Mouse (Mus musculus) limb, embryonic 14.5 days (tissue): ENCODE measurements around the gene Tnr. TPM values are rescaled to one million over a fixed set of nuclear protein-coding genes. Genes with fewer than 3 reads are reported as not detected.

Experiments
- ATAC-seq: fragments of 200-750 bp; cut with Nextera tagmentation; 2 replicates; pipeline ENCODE4 v1.8.0; 2017; ENCODE audit warnings: low read depth, moderate number of reproducible peaks, moderate TSS enrichment; ENCODE audit not compliant: low FRiP score
- DNase-seq: peaks from one replicate; pipeline ENCODE4 v3.0.0-alpha.2; 2015; ENCODE audit warnings: low spot score
- H3K27ac ChIP-seq: fragments of 300-500 bp; sonication (generic); replicated peaks from 2 replicates; pipeline ENCODE4 v1.5.1; 2014; ENCODE audit warnings: low read depth, mild to moderate bottlenecking, low read length, moderate library complexity, mixed read lengths
- H3K27me3 ChIP-seq: fragments of 300-500 bp; sonication (generic); 2 replicates; pipeline ENCODE4 v1.6.1; 2014; ENCODE audit warnings: low read length, mixed read lengths; ENCODE audit not compliant: control insufficient read depth, insufficient read depth
- H3K36me3 ChIP-seq: fragments of 300-500 bp; sonication (generic); 2 replicates; pipeline ENCODE4 v1.6.1; 2014; ENCODE audit warnings: mild to moderate bottlenecking, low read length, moderate library complexity, mixed read lengths; ENCODE audit not compliant: control insufficient read depth, insufficient read depth
- H3K4me1 ChIP-seq: fragments of 300-500 bp; sonication (generic); 2 replicates; pipeline ENCODE4 v1.6.1; 2014; ENCODE audit warnings: antibody characterized with exemption, low read length, mixed read lengths; ENCODE audit not compliant: control insufficient read depth, insufficient read depth
- H3K4me2 ChIP-seq: fragments of 300-500 bp; sonication (generic); replicated peaks from 2 replicates; pipeline ENCODE4 v1.6.1; 2014; ENCODE audit warnings: low read depth, mild to moderate bottlenecking, low read length, moderate library complexity; ENCODE audit not compliant: severe bottlenecking
- H3K4me3 ChIP-seq: fragments of 300-500 bp; sonication (generic); replicated peaks from 2 replicates; pipeline ENCODE4 v1.5.1; 2014; ENCODE audit warnings: low read length
- H3K9ac ChIP-seq: fragments of 300-500 bp; sonication (generic); 2 replicates; pipeline ENCODE4 v1.6.1; 2014; ENCODE audit warnings: mild to moderate bottlenecking, low read depth, low read length, moderate library complexity; ENCODE audit not compliant: severe bottlenecking
- H3K9me3 ChIP-seq: fragments of 300-500 bp; sonication (generic); 2 replicates; pipeline ENCODE4 v1.6.1; 2016; ENCODE audit warnings: low read length; ENCODE audit not compliant: control insufficient read depth
- POLR2A ChIP-seq: fragments of 200-500 bp; IDR thresholded peaks from 2 replicates; pipeline ENCODE4 v1.8.0; 2012; ENCODE audit warnings: inconsistent platforms, mild to moderate bottlenecking, moderate library complexity, borderline replicate concordance; ENCODE audit not compliant: insufficient read depth, insufficient read length; ENCODE audit errors: extremely low read depth
- WGBS: fragments of 180-500 bp; shearing (Covaris S2); extraction: QIAGEN DNeasy Blood & Tissue Kit; methylation state at CpG from one replicate; pipeline ENCODE4 v1.1.7; 2014; 5-methylcytosine and 5-hydroxymethylcytosine counted together
- polyA plus RNA-seq, 2 experiments: library from polyadenylated mRNA; depleted of rRNA in 1 of 2; stranded (reverse) in 1 of 2; unstranded in 1 of 2; fragments of >200 nt; fragmentation: Nextera tagmentation in 1 of 2; extraction: Ambion mirVana in 1 of 2; gene quantifications; 2 replicates each; pipeline versions ENCODE4 v1.2.1 to v1.2.3; 2012 to 2014

Tnr gene
- polyA plus RNA-seq, 2 experiments, result 0.03 to 0.15 TPM

DNA sequence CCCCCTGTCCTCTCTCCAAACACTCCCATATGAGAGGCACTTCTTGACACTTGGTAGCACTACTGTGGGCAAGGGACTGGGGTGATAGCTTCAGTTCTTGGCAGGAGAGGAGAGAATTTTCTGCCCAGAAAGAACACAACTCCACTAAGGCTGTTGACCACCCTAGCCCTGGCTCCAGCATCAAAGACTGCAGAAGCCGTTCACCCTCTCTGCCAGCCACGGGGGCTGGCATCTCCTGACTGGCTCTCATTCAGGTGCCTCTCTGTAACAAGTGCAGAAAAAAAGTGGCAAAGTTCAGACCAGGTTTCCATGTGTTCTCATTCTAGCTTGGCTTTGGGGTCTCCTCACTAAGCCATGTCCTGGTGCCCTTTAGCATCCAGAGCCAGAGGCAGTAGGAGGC is 157.7 kb downstream of the Tnr start:
- no peak overlapping the region for H3K27ac ChIP-seq
- no peaks in the 10 kb centered on the region for H3K27me3 ChIP-seq
- H3K4me2 ChIP-seq, result no peak overlapping the region
- H3K36me3 ChIP-seq, result no peaks in the 10 kb centered on the region
- ATAC-seq (no peak), DNase-seq (no peak)
- peaks cover 4% of the 10 kb centered on the region for H3K4me1 ChIP-seq
- 89% methylated on average over 2 of the region's 2 CpGs for whole genome bisulfite sequencing
- TF ChIP-seq POLR2A, result no peak
- H3K9me3 ChIP-seq, result no peaks in the 10 kb centered on the region
- no peak overlapping the region for H3K4me3 ChIP-seq
- no peak overlapping the region for H3K9ac ChIP-seq

- Histone ChIP-seq H3K27me3 (no peaks in the 10 kb centered on the region), H3K4me1 (peaks cover 12% of the 10 kb centered on the region), H3K4me2 (no peak overlapping the region), H3K4me3 (no peak overlapping the region), H3K9me3 (no peaks in the 10 kb centered on the region), H3K27ac (no peak overlapping the region), H3K36me3 (no peaks in the 10 kb centered on the region), H3K9ac (no peak overlapping the region)
- peak; percentile 79 for DNase-seq
- ATAC-seq, result peak; percentile 60; the same call in 1 of the 2 replicates
- 14% methylated on average over 9 of the region's 9 CpGs for WGBS
- no peak for TF ChIP-seq POLR2A
Measured at GRCm38 (mm10) chr1:159686476-159687231, 163.1 kb downstream of the Tnr start.

DNA sequence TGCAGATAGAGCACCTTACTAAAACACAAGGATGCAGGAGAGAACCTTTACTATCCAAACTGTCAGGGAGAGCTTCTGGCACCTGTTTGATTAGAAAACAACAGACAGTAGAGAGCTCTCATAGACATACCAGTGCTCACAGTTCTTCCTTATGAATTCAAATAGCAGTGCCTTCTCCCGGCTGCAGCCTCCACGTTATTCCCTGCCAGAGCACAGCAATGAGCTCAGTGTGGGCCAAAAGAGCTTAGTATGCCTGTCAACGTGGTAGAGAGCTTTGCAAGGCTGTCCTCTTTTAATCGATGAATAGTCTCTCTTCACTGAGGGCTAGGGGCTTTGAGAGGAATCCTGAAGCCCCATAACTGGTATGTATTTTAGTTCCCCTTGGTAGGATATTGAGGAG is 173.1 kb downstream of the Tnr start:
- Histone ChIP-seq H3K4me2 (no peak overlapping the region), H3K9ac (no peak overlapping the region), H3K36me3 (no peaks in the 10 kb centered on the region), H3K9me3 (no peaks in the 10 kb centered on the region), H3K4me1 (0 out of 2 replicates have a peak, but pooled peaks cover 3% of the 10 kb centered on the region), H3K27me3 (no peaks in the 10 kb centered on the region), H3K27ac (no peak overlapping the region), H3K4me3 (no peak overlapping the region)
- DNase-seq (no peak), ATAC-seq (no peak)
- no peak for TF ChIP-seq POLR2A
- WGBS, result 53% methylated on average over 4 of the region's 4 CpGs

DNA sequence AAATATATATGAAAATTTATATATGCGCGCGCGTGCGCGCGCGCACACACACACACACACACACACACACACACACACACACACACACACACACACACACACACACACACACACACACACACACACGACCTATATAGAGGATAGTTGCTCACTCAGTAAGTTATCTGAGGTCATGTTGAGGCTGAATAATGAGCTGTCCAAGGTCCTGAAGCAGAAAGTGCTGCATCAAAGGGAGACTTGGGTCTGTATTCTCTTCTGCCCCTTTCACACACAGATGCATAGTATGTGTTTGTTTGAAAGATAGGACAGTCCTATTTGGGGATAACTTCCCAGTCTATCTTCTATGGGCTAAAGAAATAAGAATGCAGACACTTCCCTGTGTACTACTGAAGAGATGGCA is 178.5 kb downstream of the Tnr start:
- Histone ChIP-seq H3K36me3 (no peaks in the 10 kb centered on the region), H3K27me3 (no peaks in the 10 kb centered on the region), H3K4me2 (no peak overlapping the region), H3K9ac (no peak overlapping the region), H3K27ac (no peak overlapping the region), H3K4me1 (no peaks in the 10 kb centered on the region), H3K4me3 (no peak overlapping the region), H3K9me3 (no peaks in the 10 kb centered on the region)
- DNase-seq, result peak; percentile 74
- WGBS, result 82% methylated on average over 9 of the region's 9 CpGs
- TF ChIP-seq POLR2A, result no peak
- ATAC-seq, result no peak

DNA sequence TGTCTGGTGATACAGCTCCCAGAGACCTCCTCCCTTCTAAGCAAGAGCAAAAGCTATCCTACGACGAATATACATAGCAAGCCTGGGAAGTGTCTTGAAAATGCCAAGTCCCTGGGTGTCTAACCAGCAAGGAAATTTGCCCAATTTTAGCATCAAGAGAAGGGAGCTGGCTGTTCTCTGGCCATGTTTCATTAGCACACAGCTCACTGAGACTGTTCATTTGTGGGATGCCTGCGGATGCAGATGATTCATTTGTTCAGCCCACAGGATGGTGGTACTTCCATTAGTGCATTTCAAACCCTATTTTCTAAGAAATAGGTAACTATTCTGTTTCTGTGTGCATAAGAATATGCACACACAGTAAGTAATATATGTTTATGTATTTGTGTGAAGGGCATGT is 181.4 kb downstream of the Tnr start:
- TF ChIP-seq POLR2A, result no peak
- DNase-seq (no peak), ATAC-seq (no peak)
- Histone ChIP-seq H3K27me3 (no peaks in the 10 kb centered on the region), H3K9ac (no peak overlapping the region), H3K27ac (no peak overlapping the region), H3K9me3 (no peaks in the 10 kb centered on the region), H3K4me3 (no peak overlapping the region), H3K36me3 (no peaks in the 10 kb centered on the region), H3K4me2 (no peak overlapping the region), H3K4me1 (no peaks in the 10 kb centered on the region)
- 89% methylated on average over 3 of the region's 3 CpGs for WGBS
